Mouse (Mus musculus) kidney, adult 8-10 months (tissue): Measurements from ENCODE around the gene Inca1.
A peak's percentile ranks its signal among the peaks of the same experiment; 100 is the strongest.

Experiments used
- DNase-seq, 2 experiments: peaks; one replicate each; pipeline ENCODE4 v3.0.0; 2022

Inca1 gene

GRCm38 (mm10) chr11:70668771-70669505, 31.0 kb downstream of the Inca1 start, which contains the start of gene Spag7:
Gene Spag7 (minus strand): TSS chr11:70669416.
- DNase-seq = peak; percentile 99 to 100

- no peak for DNase-seq
Observed at GRCm38 (mm10) chr11:70668335-70668770, 31.6 kb downstream of the Inca1 start.

- no peak for DNase-seq
Observed at GRCm38 (mm10) chr11:70667271-70668150, 32.4 kb downstream of the Inca1 start.

- DNase-seq = no peak
Observed at GRCm38 (mm10) chr11:70666687-70667086, 33.3 kb downstream of the Inca1 start.

GRCm38 (mm10) chr11:70664741-70665140, 35.2 kb downstream of the Inca1 start:
- DNase-seq = no peak

- DNase-seq = no peak
Observed at GRCm38 (mm10) chr11:70663957-70664356, 36.0 kb downstream of the Inca1 start.

GRCm38 (mm10) chr11:70663101-70663500, 36.9 kb downstream of the Inca1 start:
- DNase-seq = no peak

- no peak for DNase-seq
Observed at GRCm38 (mm10) chr11:70660571-70660970, 39.4 kb downstream of the Inca1 start.

GRCm38 (mm10) chr11:70658942-70659341, 41.0 kb downstream of the Inca1 start:
- DNase-seq = no peak

GRCm38 (mm10) chr11:70658521-70658920, 41.4 kb downstream of the Inca1 start:
- no peak for DNase-seq

GRCm38 (mm10) chr11:70657991-70658390, 42.0 kb downstream of the Inca1 start:
- DNase-seq = no peak

- DNase-seq = no peak
Observed at GRCm38 (mm10) chr11:70657573-70657972, 42.4 kb downstream of the Inca1 start.

- no peak for DNase-seq
Observed at GRCm38 (mm10) chr11:70656964-70657363, 43.0 kb downstream of the Inca1 start, which contains the start of gene Eno3. Gene Eno3 (plus strand): TSS chr11:70657202.

GRCm38 (mm10) chr11:70656456-70656927, 43.5 kb downstream of the Inca1 start:
- peak in 1 of 2 experiments; percentile 55 for DNase-seq

GRCm38 (mm10) chr11:70655571-70656455, 44.1 kb downstream of the Inca1 start:
- DNase-seq = peak in 1 of 2 experiments; percentile 50

GRCm38 (mm10) chr11:70654923-70655570, 44.9 kb downstream of the Inca1 start:
- DNase-seq = peak; percentile 72 to 73

GRCm38 (mm10) chr11:70654198-70654922, 45.6 kb downstream of the Inca1 start, which contains the start of gene Pfn1:
Gene Pfn1 (minus strand): TSS chr11:70654644.
- peak; percentile 59 to 62 for DNase-seq

- DNase-seq = peak in 1 of 2 experiments; percentile 58
Observed at GRCm38 (mm10) chr11:70653345-70654197, 46.4 kb downstream of the Inca1 start.

- no peak for DNase-seq
Observed at GRCm38 (mm10) chr11:70652884-70653344, 47.0 kb downstream of the Inca1 start.
